Mouse (Mus musculus) neural tube, embryonic 15.5 days (tissue): ENCODE measurements around the gene Wdtc1. TPM values are rescaled to one million over a fixed set of nuclear protein-coding genes. Genes with fewer than 3 reads are reported as not detected.

Experiments used
- ATAC-seq: fragments of 200-750 bp; cut with Nextera tagmentation; 2 replicates; pipeline ENCODE4 v1.8.0; 2017; ENCODE audit warnings: mild to moderate bottlenecking, moderate TSS enrichment, moderate library complexity; ENCODE audit not compliant: low FRiP score
- H3K27ac ChIP-seq: fragments of 300-500 bp; sonication (generic); replicated peaks from 2 replicates; pipeline ENCODE4 v1.5.1; 2015; ENCODE audit warnings: mild to moderate bottlenecking, inconsistent platforms
- H3K27me3 ChIP-seq: fragments of 300-500 bp; sonication (generic); replicated peaks from 2 replicates; pipeline ENCODE4 v1.6.1; 2015; ENCODE audit warnings: inconsistent platforms
- H3K36me3 ChIP-seq: fragments of 300-500 bp; sonication (generic); 2 replicates; pipeline ENCODE4 v1.6.1; 2015; ENCODE audit warnings: inconsistent platforms
- H3K4me1 ChIP-seq: fragments of 300-500 bp; sonication (generic); 2 replicates; pipeline ENCODE4 v1.6.1; 2015; ENCODE audit warnings: inconsistent platforms
- H3K4me2 ChIP-seq: fragments of 300-500 bp; sonication (generic); 2 replicates; pipeline ENCODE4 v1.6.1; 2015; ENCODE audit warnings: inconsistent platforms, mild to moderate bottlenecking, moderate library complexity
- H3K4me3 ChIP-seq: fragments of 300-500 bp; sonication (generic); replicated peaks from 2 replicates; pipeline ENCODE4 v1.5.1; 2015; ENCODE audit warnings: mild to moderate bottlenecking, inconsistent platforms
- H3K9ac ChIP-seq: fragments of 300-500 bp; sonication (generic); replicated peaks from 2 replicates; pipeline ENCODE4 v1.6.1; 2015; ENCODE audit warnings: mild to moderate bottlenecking, inconsistent platforms
- H3K9me3 ChIP-seq: fragments of 300-500 bp; sonication (generic); replicated peaks from 2 replicates; pipeline ENCODE4 v1.6.1; 2016; ENCODE audit warnings: inconsistent platforms
- WGBS: fragments of 180-500 bp; shearing (Covaris S2); methylation state at CpG from one replicate; pipeline ENCODE4 v1.1.7; 2015; ENCODE audit warnings: mixed read lengths; 5-methylcytosine and 5-hydroxymethylcytosine counted together
- polyA plus RNA-seq: library from polyadenylated mRNA; unstranded; fragments of >200 nt; fragmentation: Nextera tagmentation; extraction: Ambion mirVana; gene quantifications from 2 replicates; pipeline ENCODE4 v1.2.1, GENCODE M21; 2015

Wdtc1 gene
- 19.3 and 19.6 TPM in 2 replicates for polyA plus RNA-seq

DNA sequence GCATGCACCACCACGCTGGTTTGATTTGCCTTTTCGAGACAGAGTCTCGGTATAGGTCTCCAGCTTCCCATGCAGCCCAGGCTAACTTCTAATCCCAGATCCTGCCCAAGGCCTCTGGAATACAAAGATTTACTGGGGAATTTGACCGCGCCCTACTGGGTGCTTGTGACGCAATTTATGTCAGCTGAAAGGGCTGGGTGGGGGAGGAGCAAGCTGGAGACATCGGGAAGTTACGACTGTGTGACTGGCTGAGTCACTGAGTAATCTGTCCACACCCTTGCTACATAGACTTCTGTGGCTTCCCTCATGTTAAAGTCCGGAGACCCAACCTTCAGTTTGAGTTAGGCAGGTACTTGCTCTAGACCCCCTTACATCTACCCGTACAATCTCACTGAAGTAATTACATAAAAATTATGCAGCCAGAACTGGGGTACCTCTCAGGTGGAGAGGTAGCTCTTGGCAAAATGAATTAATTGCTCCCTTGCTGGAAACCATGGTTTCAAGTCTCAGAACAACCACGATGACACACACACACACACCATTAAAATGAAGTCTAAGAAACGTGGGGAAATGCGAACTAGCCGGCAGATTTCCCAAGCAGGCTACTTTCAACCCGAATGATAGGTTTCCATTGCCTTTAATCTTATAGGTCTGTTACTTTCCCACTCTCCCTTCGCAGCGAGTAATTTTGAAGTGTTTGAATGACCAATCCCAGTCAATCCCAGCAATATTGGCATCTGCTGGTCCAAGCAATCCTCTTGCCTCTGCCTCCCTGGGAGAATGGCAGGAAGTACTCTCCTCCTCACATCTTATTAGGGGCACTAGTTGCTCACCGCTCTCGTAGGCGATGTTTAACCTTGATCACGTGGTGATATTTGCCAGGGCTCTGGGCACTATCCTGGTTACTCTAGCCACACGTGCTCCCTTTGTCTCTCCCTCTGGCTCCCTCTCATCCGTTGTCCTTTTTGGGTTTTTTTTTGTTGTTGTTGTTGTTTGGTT lies at the start of gene Wdtc1:
Gene Wdtc1 (minus strand): TSS at position 115 of the 999 bp plus-strand sequence.
- Histone ChIP-seq H3K9ac (no peak within 1 kb of the TSS), H3K4me1 (no peaks in the 10 kb centered on the region), H3K4me3 (no peak within 1 kb of the TSS), H3K36me3 (no peaks in the 10 kb centered on the region), H3K27me3 (no peaks in the 10 kb centered on the region), H3K27ac (no peak within 1 kb of the TSS), H3K9me3 (no peaks in the 10 kb centered on the region), H3K4me2 (no peak within 1 kb of the TSS)
- ATAC-seq, result no peak
- WGBS, result 89% methylated on average over 23 of the region's 23 CpGs

DNA sequence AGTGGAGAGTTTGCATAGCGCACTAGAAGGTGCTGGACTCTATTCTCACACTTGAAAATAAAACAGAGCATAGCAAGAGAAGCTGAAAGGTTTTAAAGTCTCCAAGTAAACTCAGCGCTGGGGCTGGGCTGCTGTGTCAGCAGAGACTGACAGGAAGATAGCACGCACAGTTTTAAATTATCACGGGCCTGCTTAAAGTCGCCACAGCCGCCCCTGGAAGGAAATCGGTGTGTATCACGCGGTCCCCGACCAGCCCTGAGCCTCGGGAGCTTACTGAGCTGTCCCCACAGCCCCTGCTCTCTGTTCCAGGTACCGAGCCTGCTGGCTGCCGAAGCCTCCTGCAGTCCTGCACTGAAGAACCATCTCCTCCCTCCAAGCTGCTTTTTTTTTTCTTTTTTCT lies 48.7 kb upstream of the Wdtc1 start:
- Histone ChIP-seq H3K4me1 (peaks cover 14% of the 10 kb centered on the region), H3K9me3 (no peaks in the 10 kb centered on the region), H3K27me3 (no peaks in the 10 kb centered on the region), H3K9ac (no peak overlapping the region), H3K4me3 (no peak overlapping the region), H3K4me2 (no peak overlapping the region), H3K27ac (no peak overlapping the region), H3K36me3 (no peaks in the 10 kb centered on the region)
- no peak for ATAC-seq
- 56% methylated on average over 13 of the region's 13 CpGs for WGBS

- Histone ChIP-seq H3K9ac (no peak overlapping the region), H3K4me1 (peaks cover 20% of the 10 kb centered on the region), H3K4me3 (no peak overlapping the region), H3K36me3 (no peaks in the 10 kb centered on the region), H3K27me3 (no peaks in the 10 kb centered on the region), H3K9me3 (no peaks in the 10 kb centered on the region), H3K4me2 (no peak overlapping the region), H3K27ac (no peak overlapping the region)
- 74% methylated on average over 7 of the region's 7 CpGs for WGBS
- no peak for ATAC-seq
These were observed 46.8 kb upstream of the Wdtc1 start for GRCm38 (mm10) chr4:133400098-133400497.

GRCm38 (mm10) chr4:133399509-133399908 lies 46.2 kb upstream of the Wdtc1 start:
- H3K36me3 ChIP-seq, result no peaks in the 10 kb centered on the region
- 95% methylated on average over 6 of the region's 6 CpGs for WGBS
- peaks cover 23% of the 10 kb centered on the region for H3K4me1 ChIP-seq
- H3K4me3 ChIP-seq, result no peak overlapping the region
- no peak overlapping the region for H3K4me2 ChIP-seq
- ATAC-seq, result no peak
- H3K9ac ChIP-seq, result no peak overlapping the region
- H3K27me3 ChIP-seq, result no peaks in the 10 kb centered on the region
- no peak overlapping the region for H3K27ac ChIP-seq
- H3K9me3 ChIP-seq, result no peaks in the 10 kb centered on the region

GRCm38 (mm10) chr4:133398619-133399018 lies 45.3 kb upstream of the Wdtc1 start:
- no peak overlapping the region for H3K27ac ChIP-seq
- no peaks in the 10 kb centered on the region for H3K9me3 ChIP-seq
- no peak overlapping the region for H3K4me3 ChIP-seq
- H3K9ac ChIP-seq, result no peak overlapping the region
- no peaks in the 10 kb centered on the region for H3K36me3 ChIP-seq
- peaks cover 23% of the 10 kb centered on the region for H3K4me1 ChIP-seq
- 79% methylated on average over 5 of the region's 5 CpGs for WGBS
- no peak for ATAC-seq
- no peaks in the 10 kb centered on the region for H3K27me3 ChIP-seq
- no peak overlapping the region for H3K4me2 ChIP-seq

DNA sequence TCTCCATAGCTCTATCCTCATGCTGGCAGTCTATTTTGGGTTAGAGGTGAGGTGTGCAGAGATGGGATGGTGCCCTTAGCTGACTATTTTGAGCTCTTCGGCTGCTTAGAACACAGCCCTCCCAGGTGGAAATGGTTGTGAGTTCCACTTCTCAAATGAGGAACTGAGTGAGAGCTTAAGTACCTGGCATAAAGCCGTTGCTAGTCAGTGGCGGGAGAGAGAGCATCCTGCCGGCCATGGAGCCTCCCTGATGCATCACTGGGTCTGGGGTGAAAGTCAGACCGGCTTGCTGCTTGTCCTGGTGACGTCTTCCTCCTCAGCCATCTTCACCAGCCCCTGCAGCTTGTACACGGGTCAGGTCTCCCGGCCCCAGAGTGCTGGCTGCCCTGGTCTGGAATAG lies 44.7 kb upstream of the Wdtc1 start:
- Histone ChIP-seq H3K4me3 (no peak overlapping the region), H3K4me1 (peaks cover 23% of the 10 kb centered on the region), H3K27me3 (no peaks in the 10 kb centered on the region), H3K27ac (no peak overlapping the region), H3K36me3 (no peaks in the 10 kb centered on the region), H3K9ac (no peak overlapping the region), H3K9me3 (no peaks in the 10 kb centered on the region), H3K4me2 (no peak overlapping the region)
- no peak for ATAC-seq
- 87% methylated on average over 8 of the region's 8 CpGs for WGBS

DNA sequence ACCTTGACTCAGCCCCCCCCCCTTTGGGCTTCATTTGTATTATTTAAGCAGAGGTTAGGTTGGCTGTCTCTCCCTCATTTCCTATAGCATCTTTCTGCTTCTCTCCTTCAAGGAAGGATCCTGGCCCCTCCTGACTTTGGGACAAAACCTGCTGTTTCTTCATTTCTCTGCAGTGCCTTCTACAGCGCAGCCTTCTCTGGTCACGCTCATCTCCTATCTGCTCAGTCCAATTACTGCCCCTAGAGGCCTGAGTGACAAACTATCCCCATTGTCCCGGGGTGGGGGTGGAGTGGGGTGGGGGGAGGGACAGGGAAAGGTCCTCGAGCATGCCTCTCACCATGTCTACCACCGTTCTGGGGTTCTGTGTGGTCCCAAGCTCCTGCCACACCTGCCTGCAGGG lies 44.0 kb upstream of the Wdtc1 start:
- WGBS, result 50% methylated on average over 5 of the region's 5 CpGs
- no peak overlapping the region for H3K4me2 ChIP-seq
- H3K4me3 ChIP-seq, result no peak overlapping the region
- H3K27me3 ChIP-seq, result no peaks in the 10 kb centered on the region
- no peak for ATAC-seq
- no peaks in the 10 kb centered on the region for H3K9me3 ChIP-seq
- H3K27ac ChIP-seq, result no peak overlapping the region
- H3K36me3 ChIP-seq, result no peaks in the 10 kb centered on the region
- H3K4me1 ChIP-seq, result peaks cover 23% of the 10 kb centered on the region
- H3K9ac ChIP-seq, result no peak overlapping the region

GRCm38 (mm10) chr4:133396079-133396478 lies 42.8 kb upstream of the Wdtc1 start:
- H3K27ac ChIP-seq, result no peak overlapping the region
- 77% methylated on average over 2 of the region's 2 CpGs for WGBS
- no peaks in the 10 kb centered on the region for H3K36me3 ChIP-seq
- H3K4me1 ChIP-seq, result peaks cover 24% of the 10 kb centered on the region
- no peak overlapping the region for H3K4me2 ChIP-seq
- H3K27me3 ChIP-seq, result no peaks in the 10 kb centered on the region
- no peak overlapping the region for H3K9ac ChIP-seq
- H3K4me3 ChIP-seq, result no peak overlapping the region
- no peaks in the 10 kb centered on the region for H3K9me3 ChIP-seq
- ATAC-seq, result no peak

DNA sequence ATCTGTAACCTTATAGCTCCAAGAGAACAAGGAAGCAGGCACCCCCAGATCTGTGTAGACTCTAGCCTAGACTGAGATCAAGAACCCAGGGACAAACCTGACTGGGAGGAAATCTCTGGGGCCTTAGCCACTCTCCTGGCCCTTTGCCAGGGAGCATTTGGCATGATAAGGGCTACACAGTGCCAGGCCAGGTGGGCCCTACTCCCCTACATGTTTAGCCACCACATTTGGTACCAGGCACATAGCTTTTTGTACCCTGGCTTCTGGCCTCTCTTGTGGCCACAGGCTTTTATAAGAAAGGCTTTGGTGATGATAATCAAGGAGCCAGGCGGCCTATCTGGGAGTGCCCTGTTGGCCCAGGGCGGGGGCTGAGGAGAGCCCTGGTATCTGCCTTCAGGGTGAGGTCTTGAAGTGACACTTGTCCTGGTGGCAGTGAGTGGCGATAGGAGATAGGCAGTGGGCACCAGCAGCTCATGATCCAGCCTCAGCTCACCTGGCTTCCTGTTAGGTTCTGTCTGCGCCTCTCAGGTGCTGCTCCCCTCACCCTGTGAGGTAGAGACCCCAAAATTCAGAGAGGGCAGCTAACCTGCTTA lies 41.8 kb upstream of the Wdtc1 start:
- no peak overlapping the region for H3K9ac ChIP-seq
- no peaks in the 10 kb centered on the region for H3K9me3 ChIP-seq
- ATAC-seq, result no peak
- 92% methylated on average over 4 of the region's 4 CpGs for WGBS
- H3K27me3 ChIP-seq, result no peaks in the 10 kb centered on the region
- H3K27ac ChIP-seq, result no peak overlapping the region
- H3K4me2 ChIP-seq, result no peak overlapping the region
- peaks cover 32% of the 10 kb centered on the region for H3K4me1 ChIP-seq
- H3K4me3 ChIP-seq, result no peak overlapping the region
- no peaks in the 10 kb centered on the region for H3K36me3 ChIP-seq

DNA sequence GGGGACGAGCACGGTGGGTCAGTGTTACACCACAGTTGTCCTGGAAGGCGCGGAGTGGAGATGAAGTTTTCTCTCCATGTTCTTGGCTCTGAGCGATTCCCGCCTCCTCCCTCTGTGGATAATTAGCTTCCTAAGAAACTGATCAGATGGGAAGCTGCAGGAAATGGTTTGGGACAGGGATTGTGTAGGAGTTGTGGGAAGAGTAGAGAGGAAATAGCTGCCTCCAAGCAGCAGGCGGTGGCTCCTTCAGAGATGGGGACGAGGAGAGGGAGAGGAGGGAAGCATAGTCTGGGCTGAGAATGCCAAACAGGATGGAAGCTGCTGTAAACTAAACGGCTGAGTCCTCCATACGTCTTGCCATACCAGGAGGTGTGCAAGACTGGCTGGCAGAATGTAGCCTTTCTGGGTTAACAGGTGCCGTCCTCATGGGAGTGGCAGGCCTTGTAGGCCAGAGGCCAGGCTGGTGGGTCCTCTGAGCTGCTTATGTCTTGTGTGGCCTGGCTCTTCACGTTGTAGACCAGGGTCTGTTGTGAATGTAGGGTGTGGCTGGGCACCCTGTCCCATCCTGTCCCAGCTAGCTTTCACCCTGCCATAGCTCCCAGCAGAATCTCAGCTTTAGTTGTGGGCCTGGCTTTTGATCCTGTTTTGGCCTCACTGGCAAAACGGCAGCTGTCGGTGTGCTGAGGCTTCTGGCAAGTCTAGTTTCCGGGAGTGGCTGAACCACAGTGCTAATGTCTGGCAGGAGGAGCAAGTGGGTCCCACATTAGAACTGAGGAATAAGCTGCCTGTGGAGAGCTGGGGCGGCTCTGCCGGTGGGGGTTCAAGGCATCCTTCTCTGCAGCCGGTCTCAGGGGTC lies 38.1 kb upstream of the Wdtc1 start:
- H3K4me1 ChIP-seq, result peaks cover 42% of the 10 kb centered on the region
- no peaks in the 10 kb centered on the region for H3K36me3 ChIP-seq
- H3K4me2 ChIP-seq, result no peak overlapping the region
- H3K4me3 ChIP-seq, result no peak overlapping the region
- WGBS, result 77% methylated on average over 18 of the region's 18 CpGs
- no peaks in the 10 kb centered on the region for H3K9me3 ChIP-seq
- no peak overlapping the region for H3K27ac ChIP-seq
- H3K9ac ChIP-seq, result no peak overlapping the region
- no peak for ATAC-seq
- H3K27me3 ChIP-seq, result no peaks in the 10 kb centered on the region

- H3K9me3 ChIP-seq, result no peaks in the 10 kb centered on the region
- no peak for ATAC-seq
- H3K9ac ChIP-seq, result no peak overlapping the region
- H3K36me3 ChIP-seq, result no peaks in the 10 kb centered on the region
- no peak overlapping the region for H3K4me2 ChIP-seq
- H3K27me3 ChIP-seq, result no peaks in the 10 kb centered on the region
- peaks cover 34% of the 10 kb centered on the region for H3K4me1 ChIP-seq
- no peak overlapping the region for H3K27ac ChIP-seq
- H3K4me3 ChIP-seq, result no peak overlapping the region
- 91% methylated on average over 6 of the region's 6 CpGs for WGBS
These were observed 37.3 kb upstream of the Wdtc1 start for GRCm38 (mm10) chr4:133390585-133390984.
